In the genomic region with DNA sequence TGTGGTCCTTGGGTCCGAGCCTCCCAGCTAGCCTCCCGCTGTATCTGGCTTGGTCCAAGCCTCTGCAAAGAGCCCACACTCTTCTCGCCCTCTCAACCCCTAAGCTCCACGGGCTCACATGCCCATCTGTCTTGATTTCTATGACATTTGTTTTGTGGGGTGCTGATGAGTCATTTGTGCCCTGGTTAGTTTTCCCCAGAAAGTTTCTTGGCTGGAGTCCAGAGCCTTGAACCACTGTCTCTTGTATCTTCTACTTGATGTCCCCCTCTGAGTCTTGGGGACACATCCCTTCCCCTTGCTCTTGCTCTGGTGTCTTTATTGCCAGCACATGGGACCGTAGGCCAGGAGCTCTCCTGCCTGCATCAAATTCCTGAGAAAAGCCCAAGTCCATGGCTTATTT, we compare ENCODE assay signal across 23 mouse cellular contexts. TPM values are rescaled to one million over a fixed set of nuclear protein-coding genes. Genes with fewer than 3 reads are reported as not detected.
DNase-seq lines count a peak whose midpoint lies in the region; TF ChIP-seq lines count a peak whose summit lies in the region.
"Had no signal": no experiment of that assay in that cellular context is flagged by ENCODE, and none has a peak within 500 bp of the region (broad histone marks: within the 10 kb centered on the region; RNA-seq: fewer than 3 reads in every experiment).

No protein-coding gene starts in this region.

- no peak for TF ChIP-seq RAD21 in CH12.LX (IDR thresholded peaks at IDR 0.05; ENCODE audit: low read depth, low read length)

- TF ChIP-seq EP300 in CH12.LX (IDR thresholded peaks at IDR 0.05; ENCODE audit: low read length) = no peak

- no peak for TF ChIP-seq POLR2A in cerebellum, adult 2 months (IDR thresholded peaks at IDR 0.05; ENCODE audit: borderline replicate concordance, insufficient read depth, low read length)
- TF ChIP-seq POLR2A in CH12.LX (IDR thresholded peaks at IDR 0.05; ENCODE audit: low read depth, low read length) = no peak

- H3K27ac ChIP-seq in cerebellum, adult 2 months (ENCODE audit: insufficient read depth, low read length) = peak overlapping the region; percentile 48; the same call in 1 of the 2 replicates
- no peak overlapping the region for H3K27ac ChIP-seq in CH12.LX (ENCODE audit: insufficient read depth, low read depth)
- H3K27ac ChIP-seq: embryonic facial prominence, embryonic 13.5 days; gastrocnemius, adult 2 months; heart, embryonic 15.5 days; hindbrain, embryonic 13.5 days; limb, embryonic 15.5 days; liver, embryonic 15.5 days; lung, embryonic 15.5 days; neural tube, embryonic 12.5 days had no signal

- no peaks in the 10 kb centered on the region for H3K27me3 ChIP-seq in cerebellum, adult 2 months (ENCODE audit: control insufficient read depth, insufficient read depth, low read length)
- peaks cover 62% of the 10 kb centered on the region for H3K27me3 ChIP-seq in CH12.LX (replicated peaks)

- H3K36me3 ChIP-seq in CH12.LX (replicated peaks in 1 of 2; ENCODE audit: control insufficient read depth in 1 of 2, insufficient read depth in 1 of 2, low read length in 1 of 2) = no peaks in the 10 kb centered on the region
- H3K36me3 ChIP-seq: embryonic facial prominence, embryonic 13.5 days; heart, embryonic 15.5 days; hindbrain, embryonic 13.5 days; limb, embryonic 15.5 days; liver, embryonic 15.5 days; lung, embryonic 15.5 days; neural tube, embryonic 12.5 days had no signal

- no peak overlapping the region for H3K9ac ChIP-seq in CH12.LX (ENCODE audit: insufficient read depth, low read depth)
- H3K9ac ChIP-seq: embryonic facial prominence, embryonic 13.5 days; heart, embryonic 15.5 days; hindbrain, embryonic 13.5 days; limb, embryonic 15.5 days; liver, embryonic 15.5 days; lung, embryonic 15.5 days; neural tube, embryonic 12.5 days had no signal

- dilution Hi-C loops in CH12.LX (cut with MboI; ENCODE audit: extremely low pct_ligation_motif_present, extremely low pct_unique_long_range_greater_than_20kb, low sequenced_read_pairs) = no loop called here

- H3K9me3 ChIP-seq in CH12.LX (replicated peaks; ENCODE audit: low read length) = peaks cover 2% of the 10 kb centered on the region
- H3K9me3 ChIP-seq: embryonic facial prominence, embryonic 13.5 days; heart, embryonic 15.5 days; hindbrain, embryonic 13.5 days; limb, embryonic 15.5 days; liver, embryonic 15.5 days; lung, embryonic 15.5 days; neural tube, embryonic 12.5 days had no signal

- H3K79me2 ChIP-seq in CH12.LX (replicated peaks; ENCODE audit: control insufficient read depth, extremely low read depth, insufficient read depth, poor library complexity, severe bottlenecking) = no peaks in the 10 kb centered on the region

- DNase-seq in cerebellum, adult 2 months = peak in 1 of 2 experiments; percentile 36
- DNase-seq in cerebellum, postnatal 10 days = no peak
- DNase-seq in 3T3-L1 (ENCODE audit: low read depth, low spot score) (peak; percentile 38), CH12.LX (ENCODE audit: extremely low read depth) (no peak)
- DNase-seq in adrenal gland, postnatal 14 days = peak; percentile 43
- no peak for DNase-seq in ovary, postnatal 14 days (ENCODE audit: low spot score)
- DNase-seq in urinary bladder, postnatal 14 days (ENCODE audit: low spot score) = no peak
- DNase-seq: embryo, embryonic 11 days; gastrocnemius, adult 2 months; heart, postnatal 36 days; kidney, postnatal 36 days; left cerebral cortex, postnatal 4 days; lung, postnatal 36 days; midbrain, embryonic 14.5 days; retina, postnatal 1 day had no signal

- TF ChIP-seq CTCF in cerebellum, adult 2 months (IDR thresholded peaks at IDR 0.05; ENCODE audit: borderline replicate concordance, insufficient read depth, low read depth, low read length) = no peak
- no peak for TF ChIP-seq CTCF in CH12.LX (conservative IDR thresholded peaks at IDR 0.05 in 1 of 2, IDR thresholded peaks at IDR 0.05 in 1 of 2; ENCODE audit: low read depth in 2 of 2, low read length in 2 of 2)

- in situ Hi-C loops in CH12.LX (cut with MboI; ENCODE audit: low pct_ligation_motif_present, low pct_unique_long_range_greater_than_20kb, low sequenced_read_pairs) = no loop called here

- peaks cover 74% of the 10 kb centered on the region for H3K4me1 ChIP-seq in cerebellum, adult 2 months (ENCODE audit: control insufficient read depth, insufficient read depth, low read length)
- peaks cover 8 to 19% of the 10 kb centered on the region in 2 experiments for H3K4me1 ChIP-seq in CH12.LX (ENCODE audit: control insufficient read depth in 1 of 2, insufficient read depth in 2 of 2)

- no peak overlapping the region for H3K4me2 ChIP-seq in CH12.LX (ENCODE audit: insufficient read depth, low read depth, poor library complexity, severe bottlenecking)
- H3K4me2 ChIP-seq: embryonic facial prominence, embryonic 13.5 days; heart, embryonic 15.5 days; hindbrain, embryonic 13.5 days; limb, embryonic 15.5 days; liver, embryonic 15.5 days; lung, embryonic 15.5 days; neural tube, embryonic 12.5 days had no signal

- WGBS in cerebellum, adult 2 months = 39% methylated on average over 5 of the region's 5 CpGs

- H3K4me3 ChIP-seq in cerebellum, adult 2 months (replicated peaks; ENCODE audit: insufficient read depth, low read depth, low read length) = no peak overlapping the region
- H3K4me3 ChIP-seq in CH12.LX (replicated peaks in 1 of 3; ENCODE audit: low read depth in 2 of 3, low read length in 2 of 3, poor library complexity in 1 of 3) = no peak overlapping the region
- H3K4me3 ChIP-seq: embryonic facial prominence, embryonic 13.5 days; erythroblast, embryonic 14.5 days; gastrocnemius, adult 2 months; heart, embryonic 15.5 days; hindbrain, embryonic 13.5 days; limb, embryonic 15.5 days; liver, embryonic 15.5 days; lung, embryonic 15.5 days; neural tube, embryonic 12.5 days had no signal

TF ChIP-seq in CH12.LX, 34 proteins besides CTCF, POLR2A, EP300 and RAD21:
- TF ChIP-seq MAFK (IDR thresholded peaks at IDR 0.05; ENCODE audit: insufficient replicate concordance, low read length) = no peak
- peak; percentile 34; the same call in 1 of the 2 replicates for TF ChIP-seq JUND (conservative IDR thresholded peaks at IDR 0.05; ENCODE audit: low read depth, low read length)

RNA-seq across cellular contexts. Expression of gene Rtn4rl1, which starts 6.4 kb away (rescaled TPM):
- 23.9 and 28.6 TPM in 2 replicates for polyA plus RNA-seq in cerebellum, adult 2 months (2012; rRNA removed)
- total RNA-seq in CH12.LX (2012; rRNA removed) = 0.04 TPM in 2 replicates
- 0.08 TPM in 1 of 2 replicates, not detected in the other for total RNA-seq in CH12.LX (2014; rRNA removed)
- polyA plus RNA-seq in CH12.LX (2012; ENCODE audit: insufficient read length, low read depth) = 0.09 and 0.11 TPM in 2 replicates
- 29.5 and 32.6 TPM in 2 replicates for total RNA-seq in adrenal gland, postnatal 14 days (2021)
- polyA plus RNA-seq: erythroblast, embryonic 14.5 days had no signal

RNA-seq across cellular contexts. Expression of gene Dph1, which starts 8.9 kb away (rescaled TPM):
- 18.6 and 19.3 TPM in 2 replicates for polyA plus RNA-seq in cerebellum, adult 2 months (2012; rRNA removed)
- total RNA-seq in CH12.LX (2012; rRNA removed) (47.7 and 50.6 TPM in 2 replicates), CH12.LX (2014; rRNA removed) (56.4 and 57.0 TPM in 2 replicates)
- polyA plus RNA-seq in CH12.LX (2012; ENCODE audit: insufficient read length, low read depth) = 50.9 and 54.7 TPM in 2 replicates
- total RNA-seq in adrenal gland, postnatal 14 days (2021) = 22.3 and 28.5 TPM in 2 replicates

RNA-seq across cellular contexts. Expression of gene Ovca2, which starts 21.3 kb away (rescaled TPM):
- polyA plus RNA-seq in cerebellum, adult 2 months (2012; rRNA removed) = 15.3 and 16.3 TPM in 2 replicates
- total RNA-seq in CH12.LX (2012; rRNA removed) = 20.7 and 28.4 TPM in 2 replicates
- 68.4 and 86.9 TPM in 2 replicates for total RNA-seq in CH12.LX (2014; rRNA removed)
- 28.6 and 32.1 TPM in 2 replicates for polyA plus RNA-seq in CH12.LX (2012; ENCODE audit: insufficient read length, low read depth)
- total RNA-seq in adrenal gland, postnatal 14 days (2021) = 14.5 and 15.8 TPM in 2 replicates

RNA-seq across cellular contexts. Expression of gene Hic1, which starts 30.6 kb away (rescaled TPM):
- 3.0 and 3.7 TPM in 2 replicates for polyA plus RNA-seq in cerebellum, adult 2 months (2012; rRNA removed)
- 6.4 and 9.6 TPM in 2 replicates for total RNA-seq in CH12.LX (2012; rRNA removed)
- total RNA-seq in CH12.LX (2014; rRNA removed) = 2.8 and 2.9 TPM in 2 replicates
- 4.3 and 5.7 TPM in 2 replicates for polyA plus RNA-seq in CH12.LX (2012; ENCODE audit: insufficient read length, low read depth)
- 14.5 and 17.0 TPM in 2 replicates for total RNA-seq in adrenal gland, postnatal 14 days (2021)

Comparison
In these comparisons a context has a peak if more than half of its experiments do, and no peak if none do; other contexts are left out.
1. DNase-seq: peak in 3T3-L1 (single experiment) and adrenal gland, postnatal 14 days (single experiment); none in cerebellum, postnatal 10 days (0 of 2), CH12.LX (single experiment), ovary, postnatal 14 days (single experiment) and urinary bladder, postnatal 14 days (single experiment).
2. RNA of gene Rtn4rl1, which starts 6.4 kb away (total RNA-seq): 29.5 to 32.6 TPM in adrenal gland, postnatal 14 days; 0.04 to 0.08 TPM in CH12.LX; every median in the first group is over 10 times any median in the second.